Mouse (Mus musculus): ENCODE results near the gene Zp1. TPM values are rescaled to one million over a fixed set of nuclear protein-coding genes. Genes with fewer than 3 reads are reported as not detected.

The Zp1 gene
- total RNA-seq (2014; fragmentation: Nextera tagmentation) = not detected in 2 replicates
- total RNA-seq (2017) = not detected in 2 replicates

DNA sequence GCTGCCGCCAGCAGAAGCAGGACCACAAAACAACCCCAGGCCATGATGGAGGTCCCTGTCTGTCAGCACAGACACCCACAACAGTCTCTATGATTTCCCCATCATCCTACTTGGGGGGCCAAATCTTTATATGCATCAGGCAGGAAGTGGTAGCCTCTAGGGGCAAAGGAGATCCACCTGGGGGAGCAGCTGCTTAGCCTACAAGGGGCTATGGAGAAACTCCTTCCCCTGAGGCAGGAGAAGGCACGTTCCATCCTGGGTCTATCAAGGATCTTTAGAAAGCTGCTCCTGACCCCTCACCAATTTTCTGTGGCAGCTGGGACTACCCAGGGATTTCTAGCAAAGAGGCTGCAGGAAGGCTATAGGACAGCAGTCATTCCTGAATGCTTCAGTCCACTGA is at the start of gene Zp1:
Zp1 (minus strand) TSS at position 101 of the 400 bp plus-strand sequence.
- no peak for ATAC-seq (replicated peaks; ENCODE audit: poor library complexity, severe bottlenecking)

- no peak for ATAC-seq (replicated peaks; ENCODE audit: poor library complexity, severe bottlenecking)
Measured at GRCm38 (mm10) chr19:10968578-10968977, 48.1 kb upstream of the Zp1 start.

GRCm38 (mm10) chr19:10965721-10966120 is 45.3 kb upstream of the Zp1 start:
- ATAC-seq (replicated peaks; ENCODE audit: poor library complexity, severe bottlenecking) = no peak

DNA sequence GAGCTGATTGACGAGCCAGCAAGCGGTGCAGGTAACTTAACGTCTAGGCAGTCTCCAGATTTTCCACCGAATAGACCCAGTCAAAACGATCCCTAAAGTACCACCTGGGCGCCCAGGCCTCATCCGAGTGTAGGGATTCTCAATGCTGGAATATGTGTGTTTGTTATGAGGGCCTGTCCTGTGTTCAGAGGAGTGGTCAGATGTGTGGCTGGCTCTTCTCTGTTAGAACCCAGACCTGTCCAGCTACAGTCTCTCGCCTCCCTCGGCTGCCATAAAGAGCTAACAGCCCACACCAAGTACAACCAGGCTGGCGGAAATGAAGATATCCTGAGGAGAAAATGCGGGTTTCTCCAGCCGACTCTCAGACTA is 39.5 kb upstream of the Zp1 start:
- ATAC-seq (replicated peaks; ENCODE audit: poor library complexity, severe bottlenecking) = no peak

- ATAC-seq (replicated peaks; ENCODE audit: poor library complexity, severe bottlenecking) = peak; percentile 92
Measured at GRCm38 (mm10) chr19:10959085-10959977, 38.9 kb upstream of the Zp1 start.

- ATAC-seq (replicated peaks; ENCODE audit: poor library complexity, severe bottlenecking) = no peak
Measured at GRCm38 (mm10) chr19:10952021-10952939, 31.8 kb upstream of the Zp1 start.

DNA sequence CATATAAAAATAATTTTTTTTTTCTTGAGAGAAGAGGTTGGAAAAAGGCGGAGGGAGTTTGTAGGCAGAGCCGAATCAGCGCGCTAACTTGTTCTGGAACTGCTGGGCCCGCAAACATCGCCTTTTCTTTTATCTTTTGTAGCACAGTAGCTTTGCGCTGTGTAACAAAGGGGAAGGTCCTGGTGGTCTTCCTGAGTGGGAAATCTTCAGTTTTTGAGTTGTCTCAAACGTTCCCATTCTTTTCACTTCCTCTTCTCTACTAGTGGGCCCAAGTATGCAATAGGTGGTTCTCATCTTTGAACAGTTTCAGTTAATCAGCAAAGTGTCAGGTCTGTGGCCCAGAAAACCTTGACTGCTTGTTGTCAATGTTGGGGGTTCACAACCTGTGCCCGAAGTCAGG is 29.1 kb upstream of the Zp1 start:
- peak; percentile 26; the same call in 1 of the 2 replicates for ATAC-seq (replicated peaks; ENCODE audit: poor library complexity, severe bottlenecking)

GRCm38 (mm10) chr19:10949112-10949511 is 28.7 kb upstream of the Zp1 start, which contains the start of gene Ccdc86:
Gene Ccdc86 (minus strand): TSS chr19:10949266.
- ATAC-seq (replicated peaks; ENCODE audit: poor library complexity, severe bottlenecking) = peak; percentile 88

DNA sequence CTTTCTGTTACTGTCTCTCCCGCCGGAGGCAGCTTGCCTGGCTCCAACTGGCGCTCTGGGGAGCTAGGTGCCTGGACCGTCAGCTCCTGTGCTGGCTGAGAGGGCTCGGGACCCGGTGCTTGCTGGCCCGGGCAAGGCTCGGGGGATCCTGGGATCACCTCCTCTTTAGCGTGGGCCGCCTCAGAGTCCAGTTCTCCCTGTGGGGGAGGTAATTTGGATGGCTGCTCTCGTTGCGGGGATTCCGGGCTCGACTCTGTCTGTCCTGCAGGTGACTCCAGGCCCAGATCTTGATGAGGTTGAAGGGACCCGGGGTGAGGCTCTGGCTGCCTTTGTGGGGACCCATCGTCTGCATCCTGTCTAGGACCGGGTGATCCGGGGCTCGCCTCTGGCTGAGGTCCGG is 28.0 kb upstream of the Zp1 start:
- ATAC-seq (replicated peaks; ENCODE audit: poor library complexity, severe bottlenecking) = peak; percentile 0; the same call in 1 of the 2 replicates

- ATAC-seq (replicated peaks; ENCODE audit: poor library complexity, severe bottlenecking) = peak; percentile 53
Measured at GRCm38 (mm10) chr19:10947219-10947618, 26.8 kb upstream of the Zp1 start.

DNA sequence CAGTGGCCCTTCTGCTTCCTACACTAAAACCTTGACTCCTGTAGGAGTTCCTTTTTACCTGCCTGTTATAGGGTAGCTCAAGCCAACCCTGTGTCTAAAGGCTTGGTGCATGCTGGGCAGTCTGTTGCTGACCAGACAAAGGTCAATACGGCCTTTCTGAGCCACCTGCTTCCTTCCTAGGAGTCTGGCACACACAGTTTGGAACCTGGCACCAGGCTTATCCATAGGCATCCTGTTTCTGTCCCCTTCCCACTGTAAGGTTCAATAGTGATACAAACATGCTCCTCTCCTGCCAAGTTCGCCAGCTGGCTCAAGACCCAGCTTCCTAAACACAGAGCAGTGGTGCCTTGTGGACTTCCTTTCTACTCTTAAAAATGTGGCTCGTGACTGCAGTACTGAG is 26.1 kb upstream of the Zp1 start:
- no peak for ATAC-seq (replicated peaks; ENCODE audit: poor library complexity, severe bottlenecking)

DNA sequence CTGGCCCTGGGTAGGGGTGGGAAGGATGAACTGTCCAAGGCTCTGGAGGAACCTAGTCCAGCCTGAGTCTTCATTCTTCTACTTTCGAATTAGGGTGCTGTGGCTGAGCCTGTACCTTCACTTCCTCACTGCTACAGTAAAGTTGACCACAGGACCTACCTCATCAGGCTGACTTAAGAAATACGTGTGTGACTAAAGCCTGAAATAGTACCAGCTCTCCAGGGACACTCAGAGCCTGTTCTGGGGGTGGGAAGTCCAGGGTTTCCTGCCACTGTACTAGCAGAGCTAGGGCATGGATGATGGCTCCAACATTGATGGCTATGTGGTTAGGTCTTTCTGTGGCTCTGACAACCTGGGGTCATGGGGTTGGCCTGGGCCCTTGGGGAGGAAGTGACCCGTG is 23.5 kb upstream of the Zp1 start:
- ATAC-seq (replicated peaks; ENCODE audit: poor library complexity, severe bottlenecking) = peak; percentile 61

GRCm38 (mm10) chr19:10940801-10941457 is 20.5 kb upstream of the Zp1 start:
- peak; percentile 5; the same call in 1 of the 2 replicates for ATAC-seq (replicated peaks; ENCODE audit: poor library complexity, severe bottlenecking)

GRCm38 (mm10) chr19:10940097-10940800 is 19.8 kb upstream of the Zp1 start:
- peak; percentile 69 for ATAC-seq (replicated peaks; ENCODE audit: poor library complexity, severe bottlenecking)

DNA sequence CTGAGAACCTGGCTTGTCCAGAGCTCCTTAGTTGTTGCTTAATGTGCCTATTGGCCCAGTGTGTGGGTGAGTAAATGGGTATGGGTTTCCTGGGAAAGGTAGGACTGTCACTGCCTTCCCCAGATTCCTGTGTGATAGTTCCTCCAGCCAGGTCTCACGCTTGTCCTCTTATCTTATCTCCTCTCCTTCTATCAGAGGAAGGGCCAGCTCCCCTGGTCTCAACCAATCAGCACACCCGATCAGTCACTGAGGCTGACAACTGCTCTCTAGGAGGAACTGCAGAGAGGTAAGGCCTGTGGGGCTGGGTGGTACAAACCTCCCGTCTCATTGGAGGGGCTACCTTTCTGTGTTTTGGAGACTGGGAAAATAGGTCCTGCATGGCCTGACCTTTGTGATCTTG is 18.3 kb upstream of the Zp1 start:
- no peak for ATAC-seq (replicated peaks; ENCODE audit: poor library complexity, severe bottlenecking)

GRCm38 (mm10) chr19:10937110-10937563 is 16.7 kb upstream of the Zp1 start, which contains the start of gene Ptgdr2:
Gene Ptgdr2 (plus strand): TSS chr19:10937160.
- ATAC-seq (replicated peaks; ENCODE audit: poor library complexity, severe bottlenecking) = no peak

DNA sequence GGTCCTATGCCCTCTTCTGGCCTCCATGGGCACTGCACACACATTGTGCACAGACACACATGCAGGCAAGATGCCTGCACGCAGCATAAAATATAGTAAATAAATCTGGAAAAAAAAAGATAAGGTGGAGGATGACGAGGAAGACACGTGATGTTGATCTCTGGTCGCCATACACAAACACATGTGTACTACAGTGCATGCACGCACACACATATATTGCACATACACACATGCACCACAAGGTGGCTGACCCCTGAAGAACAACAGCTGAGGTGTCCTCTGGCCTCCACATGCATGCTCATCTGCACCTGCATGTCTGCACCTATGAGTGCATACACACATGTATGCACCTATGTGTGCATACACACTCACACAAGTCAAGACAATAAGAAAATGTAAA is 15.6 kb upstream of the Zp1 start:
- ATAC-seq (replicated peaks; ENCODE audit: poor library complexity, severe bottlenecking) = no peak

DNA sequence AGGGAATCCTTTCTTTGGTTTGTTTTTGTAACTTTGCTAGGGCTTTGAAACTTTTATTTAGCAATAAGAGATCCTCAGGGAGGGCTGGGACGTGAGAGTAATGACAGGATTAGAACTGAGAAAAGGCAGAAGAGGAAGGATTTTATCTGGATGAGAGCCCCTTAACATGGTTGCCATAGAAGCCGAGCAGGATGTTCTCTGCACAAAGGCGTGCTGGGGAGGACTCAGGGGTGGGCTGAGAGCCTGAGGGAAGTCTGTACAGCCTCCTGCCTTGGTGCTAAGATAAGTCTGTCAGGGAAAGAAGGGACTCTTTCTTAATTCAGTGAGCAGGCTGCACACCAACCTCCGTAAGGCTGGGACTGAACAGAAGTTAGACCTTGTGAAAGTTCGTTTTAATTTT is 14.6 kb upstream of the Zp1 start:
- no peak for ATAC-seq (replicated peaks; ENCODE audit: poor library complexity, severe bottlenecking)

DNA sequence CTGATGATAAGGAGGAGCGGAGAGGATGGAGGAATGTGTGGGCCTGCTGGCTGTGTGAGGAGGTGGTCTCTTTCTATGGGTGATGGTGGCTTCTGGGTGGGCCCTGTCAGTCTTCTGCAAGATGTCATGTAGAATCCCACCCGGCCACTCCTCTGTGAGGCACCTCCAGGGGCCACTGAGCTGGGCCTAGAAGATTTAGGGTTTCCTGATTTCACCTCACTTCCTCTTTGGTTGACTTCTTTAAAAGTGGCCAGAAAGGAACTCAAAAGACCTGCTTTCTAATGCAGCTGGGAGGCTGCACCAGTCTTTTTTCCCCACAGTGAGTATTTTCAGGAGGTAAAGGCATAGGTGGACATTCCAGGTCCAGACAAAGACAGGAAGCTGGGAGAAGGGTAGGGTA is 10.2 kb upstream of the Zp1 start:
- ATAC-seq (replicated peaks; ENCODE audit: poor library complexity, severe bottlenecking) = peak; percentile 62

DNA sequence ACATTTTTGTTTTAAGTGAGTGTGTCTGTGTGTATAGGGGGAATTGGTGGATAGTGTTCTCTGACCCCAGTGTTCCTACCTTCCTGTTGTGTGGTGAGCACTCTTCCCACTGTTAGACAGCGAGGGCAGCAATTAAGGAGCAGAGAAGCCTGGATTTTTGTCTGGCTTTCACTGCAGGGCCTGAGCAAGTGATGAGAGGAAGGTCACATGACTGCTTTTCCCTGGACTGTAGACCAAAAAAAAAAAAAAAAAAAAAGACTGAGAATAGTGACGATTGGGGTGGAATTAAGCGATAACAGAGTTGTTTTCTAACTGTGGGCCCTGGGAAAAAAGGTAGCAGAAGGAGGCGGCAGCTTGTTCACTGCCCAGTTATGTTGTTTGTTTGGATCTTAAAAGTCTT is 6.2 kb upstream of the Zp1 start:
- no peak for ATAC-seq (replicated peaks; ENCODE audit: poor library complexity, severe bottlenecking)

Measured in granulocyte monocyte progenitor cell, adult 5-6 weeks (primary cell).